In genomic region chr2:126151855-126152571, GRCm38 (mm10) we compare ENCODE assay signal across 8 mouse cellular contexts. TPM values are rescaled to one million over a fixed set of nuclear protein-coding genes. Genes with fewer than 3 reads are reported as not detected.
A peak's percentile ranks its signal among the peaks of the same experiment; 100 is the strongest.
DNase-seq lines count a peak whose midpoint lies in the region; ATAC-seq and TF ChIP-seq lines count a peak whose summit lies in the region.

TSS of gene Fam227b (minus strand) at chr2:126152004.
TSS of gene Dtwd1 (plus strand) at chr2:126152141.

- under 1% methylated on average over 57 of the region's 57 CpGs for WGBS in embryonic facial prominence, embryonic 13.5 days
- under 1% methylated on average over 57 of the region's 57 CpGs for WGBS in kidney, adult 2 months
- under 1% methylated on average over 57 of the region's 57 CpGs for WGBS in limb, embryonic 12.5 days
- WGBS in midbrain, embryonic 15.5 days: under 1% methylated on average over 57 of the region's 57 CpGs
- 1% methylated on average over 57 of the region's 57 CpGs for WGBS in spleen, adult 2 months

- peak within 1 kb of the TSS; percentile 97 for H3K27ac ChIP-seq in embryonic facial prominence, embryonic 13.5 days
- H3K27ac ChIP-seq in kidney, adult 2 months (ENCODE audit: insufficient read depth, low read depth, low read length): peak within 1 kb of the TSS; percentile 72
- H3K27ac ChIP-seq in limb, embryonic 12.5 days: peak within 1 kb of the TSS; percentile 94
- H3K27ac ChIP-seq in midbrain, embryonic 15.5 days: peak within 1 kb of the TSS; percentile 93
- H3K27ac ChIP-seq in spleen, adult 2 months (ENCODE audit: insufficient read depth, low read length): peak within 1 kb of the TSS; percentile 90

- no peaks in the 10 kb centered on the region for H3K27me3 ChIP-seq in embryonic facial prominence, embryonic 13.5 days
- peaks cover 2% of the 10 kb centered on the region for H3K27me3 ChIP-seq in kidney, adult 2 months (replicated peaks; ENCODE audit: control insufficient read depth, insufficient read depth, low read length)
- no peaks in the 10 kb centered on the region for H3K27me3 ChIP-seq in limb, embryonic 12.5 days
- H3K27me3 ChIP-seq in midbrain, embryonic 15.5 days (replicated peaks): no peaks in the 10 kb centered on the region
- H3K27me3 ChIP-seq in spleen, adult 2 months (ENCODE audit: control insufficient read depth, insufficient read depth, low read length): no peaks in the 10 kb centered on the region

- ATAC-seq in embryonic facial prominence, embryonic 13.5 days (ENCODE audit: insufficient number of reproducible peaks, insufficient read depth, low FRiP score, low TSS enrichment, low read depth): peak; percentile 97
- peak; percentile 99 for ATAC-seq in limb, embryonic 12.5 days (ENCODE audit: insufficient number of reproducible peaks, insufficient read depth, low FRiP score, low TSS enrichment, low read depth)
- ATAC-seq in midbrain, embryonic 15.5 days (replicated peaks): peak; percentile 100

- H3K4me2 ChIP-seq in embryonic facial prominence, embryonic 13.5 days: peak within 1 kb of the TSS; percentile 64
- peak within 1 kb of the TSS; percentile 59 for H3K4me2 ChIP-seq in limb, embryonic 12.5 days
- peak within 1 kb of the TSS; percentile 59 for H3K4me2 ChIP-seq in midbrain, embryonic 15.5 days

- TF ChIP-seq POLR2A in kidney, adult 2 months (IDR thresholded peaks at IDR 0.05; ENCODE audit: low read depth, low read length): peak; percentile 43
- TF ChIP-seq POLR2A in spleen, adult 2 months (IDR thresholded peaks at IDR 0.05; ENCODE audit: low read depth, low read length): peak; percentile 72

- peak; percentile 99 for DNase-seq in 3134 (ENCODE audit: extremely low read depth, insufficient read length, low spot score)
- DNase-seq in adrenal gland, postnatal 36 days: peak; percentile 98 to 99
- DNase-seq in heart, adult 18-20 months: peak; percentile 99
- DNase-seq in kidney, adult 2 months: peak; percentile 98
- DNase-seq in spleen, adult 2 months (ENCODE audit: low read depth in 1 of 2, low spot score in 2 of 2): peak; percentile 89 to 96

- H3K9ac ChIP-seq in embryonic facial prominence, embryonic 13.5 days: peak within 1 kb of the TSS; percentile 94
- H3K9ac ChIP-seq in limb, embryonic 12.5 days (replicated peaks): peak within 1 kb of the TSS; percentile 87
- peak within 1 kb of the TSS; percentile 95 for H3K9ac ChIP-seq in midbrain, embryonic 15.5 days

- H3K9me3 ChIP-seq in embryonic facial prominence, embryonic 13.5 days: no peaks in the 10 kb centered on the region
- H3K9me3 ChIP-seq in limb, embryonic 12.5 days: no peaks in the 10 kb centered on the region
- no peaks in the 10 kb centered on the region for H3K9me3 ChIP-seq in midbrain, embryonic 15.5 days

- H3K36me3 ChIP-seq in embryonic facial prominence, embryonic 13.5 days: peaks cover 11% of the 10 kb centered on the region; the same call in 1 of the 2 replicates
- H3K36me3 ChIP-seq in kidney, adult 2 months (ENCODE audit: control insufficient read depth, insufficient read depth, low read length): no peaks in the 10 kb centered on the region
- peaks cover 7% of the 10 kb centered on the region; the same call in 1 of the 2 replicates for H3K36me3 ChIP-seq in limb, embryonic 12.5 days
- H3K36me3 ChIP-seq in midbrain, embryonic 15.5 days (replicated peaks): no peaks in the 10 kb centered on the region
- peaks cover 1% of the 10 kb centered on the region; the same call in 1 of the 2 replicates for H3K36me3 ChIP-seq in spleen, adult 2 months (ENCODE audit: control insufficient read depth, insufficient read depth, low read length)

- 0 out of 2 replicates have a peak, but pooled peaks cover 7% of the 10 kb centered on the region for H3K4me1 ChIP-seq in embryonic facial prominence, embryonic 13.5 days
- H3K4me1 ChIP-seq in kidney, adult 2 months (ENCODE audit: control insufficient read depth, insufficient read depth, low read length): no peaks in the 10 kb centered on the region
- H3K4me1 ChIP-seq in limb, embryonic 12.5 days (replicated peaks): no peaks in the 10 kb centered on the region
- peaks cover 5% of the 10 kb centered on the region; the same call in 1 of the 2 replicates for H3K4me1 ChIP-seq in midbrain, embryonic 15.5 days
- no peaks in the 10 kb centered on the region; the same call in 1 of the 2 replicates for H3K4me1 ChIP-seq in spleen, adult 2 months (ENCODE audit: control insufficient read depth, insufficient read depth, insufficient read length)

- peak within 1 kb of the TSS; percentile 78 for H3K4me3 ChIP-seq in embryonic facial prominence, embryonic 13.5 days
- peak within 1 kb of the TSS; percentile 90 for H3K4me3 ChIP-seq in kidney, adult 2 months (ENCODE audit: insufficient read depth, low read depth, low read length)
- peak within 1 kb of the TSS; percentile 76 for H3K4me3 ChIP-seq in limb, embryonic 12.5 days (replicated peaks)
- H3K4me3 ChIP-seq in midbrain, embryonic 15.5 days: peak within 1 kb of the TSS; percentile 88
- H3K4me3 ChIP-seq in spleen, adult 2 months (ENCODE audit: extremely low read depth, insufficient read depth, insufficient read length): peak within 1 kb of the TSS; percentile 88

- TF ChIP-seq CTCF in kidney, adult 2 months (conservative IDR thresholded peaks at IDR 0.05; ENCODE audit: insufficient read depth, insufficient read length, low read depth, low read length): no peak
- TF ChIP-seq CTCF in spleen, adult 2 months (IDR thresholded peaks at IDR 0.05; ENCODE audit: extremely low read depth, insufficient read depth, insufficient read length, insufficient replicate concordance): no peak

RNA-seq across cellular contexts. Expression of gene Fam227b, which starts in this region (rescaled TPM):
- total RNA-seq in adrenal gland, postnatal 36 days (2021): under 1 TPM in 1 of 2 experiments, not detected in 1; 0.23 TPM
- polyA plus RNA-seq in embryonic facial prominence, embryonic 13.5 days (2015; fragmentation: Nextera tagmentation; extraction: Ambion mirVana): not detected in 2 replicates
- total RNA-seq in heart, adult 18-20 months (2021): under 1 TPM in 1 of 2 experiments, not detected in 1; 0.17 TPM
- not detected in 2 replicates for polyA plus RNA-seq in kidney, adult 2 months (2012; rRNA removed)
- not detected in 2 replicates for polyA plus RNA-seq in limb, embryonic 12.5 days (2016; fragmentation: Nextera tagmentation; extraction: Ambion mirVana)
- polyA plus RNA-seq in midbrain, embryonic 15.5 days (2015; fragmentation: Nextera tagmentation; extraction: Ambion mirVana): not detected in 2 replicates
- polyA plus RNA-seq in spleen, adult 2 months (2012; rRNA removed): not detected in 2 replicates

RNA-seq across cellular contexts. Expression of gene Dtwd1, which starts in this region (rescaled TPM):
- 10 to 100 TPM; 10.2 to 12.8 TPM for total RNA-seq in adrenal gland, postnatal 36 days (2021)
- polyA plus RNA-seq in embryonic facial prominence, embryonic 13.5 days (2015; fragmentation: Nextera tagmentation; extraction: Ambion mirVana): 28.3 and 33.3 TPM in 2 replicates
- 1 to 10 TPM; 5.4 to 6.6 TPM for total RNA-seq in heart, adult 18-20 months (2021)
- 3.6 and 4.9 TPM in 2 replicates for polyA plus RNA-seq in kidney, adult 2 months (2012; rRNA removed)
- 25.5 and 25.8 TPM in 2 replicates for polyA plus RNA-seq in limb, embryonic 12.5 days (2016; fragmentation: Nextera tagmentation; extraction: Ambion mirVana)
- polyA plus RNA-seq in midbrain, embryonic 15.5 days (2015; fragmentation: Nextera tagmentation; extraction: Ambion mirVana): 17.3 and 18.3 TPM in 2 replicates
- polyA plus RNA-seq in spleen, adult 2 months (2012; rRNA removed): 1.2 and 1.5 TPM in 2 replicates

Comparison
In these comparisons a context has a peak if more than half of its experiments do, and no peak if none do; other contexts are left out.
1. Peak in every context shown above with its lines: DNase-seq, ATAC-seq, H3K4me3 ChIP-seq and H3K27ac ChIP-seq.